ENCODE assay signal across 8 mouse cellular contexts in genomic region chr1:134704396-134705306, GRCm38 (mm10). TPM values are rescaled to one million over a fixed set of nuclear protein-coding genes. Genes with fewer than 3 reads are reported as not detected.
A peak's percentile ranks its signal among the peaks of the same experiment; 100 is the strongest.
DNase-seq lines count a peak whose midpoint lies in the region; ATAC-seq and TF ChIP-seq lines count a peak whose summit lies in the region.

No protein-coding gene starts in this region.

- H3K4me2 ChIP-seq in hindbrain, embryonic 11.5 days (replicated peaks; ENCODE audit: low read depth, low read length), result no peak overlapping the region
- no peak overlapping the region for H3K4me2 ChIP-seq in hindbrain, embryonic 12.5 days (replicated peaks)
- H3K4me2 ChIP-seq in embryonic facial prominence, embryonic 14.5 days (ENCODE audit: low read depth, low read length), result no peak overlapping the region; the same call in 1 of the 2 replicates

- H3K27ac ChIP-seq in hindbrain, embryonic 11.5 days (ENCODE audit: low read depth, low read length), result no peak overlapping the region
- no peak overlapping the region for H3K27ac ChIP-seq in hindbrain, embryonic 12.5 days
- no peak overlapping the region for H3K27ac ChIP-seq in bone marrow macrophage, adult 2 months (ENCODE audit: insufficient read depth, low read depth, low read length)
- H3K27ac ChIP-seq in embryonic facial prominence, embryonic 14.5 days (replicated peaks; ENCODE audit: low read depth, low read length), result no peak overlapping the region

- WGBS in hindbrain, embryonic 11.5 days, result 35% methylated on average over 22 of the region's 22 CpGs
- 33% methylated on average over 22 of the region's 22 CpGs for WGBS in hindbrain, embryonic 12.5 days
- WGBS in embryonic facial prominence, embryonic 14.5 days, result 37% methylated on average over 22 of the region's 22 CpGs
- 37% methylated on average over 22 of the region's 22 CpGs for WGBS in lung, adult 2 months

- no peaks in the 10 kb centered on the region for H3K36me3 ChIP-seq in hindbrain, embryonic 11.5 days (ENCODE audit: control insufficient read depth, insufficient read depth, low read length)
- no peaks in the 10 kb centered on the region for H3K36me3 ChIP-seq in hindbrain, embryonic 12.5 days
- H3K36me3 ChIP-seq in E14TG2a.4 (ENCODE audit: insufficient read depth, low read length), result no peaks in the 10 kb centered on the region
- H3K36me3 ChIP-seq in embryonic facial prominence, embryonic 14.5 days (ENCODE audit: control insufficient read depth, insufficient read depth, low read length), result no peaks in the 10 kb centered on the region
- no peaks in the 10 kb centered on the region for H3K36me3 ChIP-seq in splenic B cell, adult 2 months (ENCODE audit: control insufficient read depth, insufficient read depth, low read length, poor library complexity, severe bottlenecking)

- no peak for TF ChIP-seq POLR2A in bone marrow macrophage, adult 2 months (IDR thresholded peaks at IDR 0.05; ENCODE audit: borderline replicate concordance, low read depth, low read length)
- no peak for TF ChIP-seq POLR2A in lung, adult 2 months (IDR thresholded peaks at IDR 0.05; ENCODE audit: borderline replicate concordance, extremely low read depth, low read depth, low read length)

- DNase-seq in hindbrain, embryonic 11.5 days (ENCODE audit: low spot score), result peak; percentile 76
- DNase-seq in embryonic facial prominence, embryonic 14.5 days (ENCODE audit: low spot score), result peak; percentile 27
- peak; percentile 44 for DNase-seq in lung, adult 2 months
- peak; percentile 53 for DNase-seq in splenic B cell, adult 2 months (ENCODE audit: low read depth, low spot score)
- DNase-seq in T-cell, adult 2 months (ENCODE audit: low spot score), result no peak

- peaks cover 9% of the 10 kb centered on the region for H3K4me1 ChIP-seq in hindbrain, embryonic 11.5 days (replicated peaks; ENCODE audit: control insufficient read depth, insufficient read depth, low read length)
- H3K4me1 ChIP-seq in hindbrain, embryonic 12.5 days, result peaks cover 38% of the 10 kb centered on the region
- peaks cover 75% of the 10 kb centered on the region for H3K4me1 ChIP-seq in E14TG2a.4 (replicated peaks; ENCODE audit: low read depth, low read length)
- H3K4me1 ChIP-seq in bone marrow macrophage, adult 2 months (ENCODE audit: control insufficient read depth, insufficient read depth, low read length), result peaks cover 4% of the 10 kb centered on the region
- peaks cover 5% of the 10 kb centered on the region for H3K4me1 ChIP-seq in embryonic facial prominence, embryonic 14.5 days (ENCODE audit: control insufficient read depth, insufficient read depth, low read length)
- H3K4me1 ChIP-seq in lung, adult 2 months (ENCODE audit: control insufficient read depth, insufficient read depth, low read length), result peaks cover 5% of the 10 kb centered on the region; the same call in 1 of the 2 replicates

- H3K27me3 ChIP-seq in hindbrain, embryonic 11.5 days (ENCODE audit: control insufficient read depth, insufficient read depth, low read length), result peaks cover 18% of the 10 kb centered on the region; the same call in 1 of the 2 replicates
- H3K27me3 ChIP-seq in hindbrain, embryonic 12.5 days, result peaks cover 40% of the 10 kb centered on the region
- peaks cover 43% of the 10 kb centered on the region for H3K27me3 ChIP-seq in E14TG2a.4 (ENCODE audit: insufficient read depth, low read length)
- H3K27me3 ChIP-seq in embryonic facial prominence, embryonic 14.5 days (replicated peaks; ENCODE audit: control insufficient read depth, insufficient read depth, low read length), result peaks cover 39% of the 10 kb centered on the region
- no peaks in the 10 kb centered on the region for H3K27me3 ChIP-seq in splenic B cell, adult 2 months (ENCODE audit: control insufficient read depth, insufficient read depth, low read length, poor library complexity, severe bottlenecking)

- H3K9ac ChIP-seq in hindbrain, embryonic 11.5 days (ENCODE audit: low read depth, low read length), result no peak overlapping the region
- H3K9ac ChIP-seq in hindbrain, embryonic 12.5 days, result no peak overlapping the region
- no peak overlapping the region for H3K9ac ChIP-seq in embryonic facial prominence, embryonic 14.5 days (ENCODE audit: low read depth, low read length)

- TF ChIP-seq CTCF in E14TG2a.4 (conservative IDR thresholded peaks at IDR 0.05; ENCODE audit: low read length), result peak; percentile 70
- peak; percentile 68 for TF ChIP-seq CTCF in bone marrow macrophage, adult 2 months (IDR thresholded peaks at IDR 0.05; ENCODE audit: low read depth, low read length)
- TF ChIP-seq CTCF in lung, adult 2 months (IDR thresholded peaks at IDR 0.05; ENCODE audit: insufficient read depth, low read length), result peak; percentile 79

- no peak for ATAC-seq in hindbrain, embryonic 11.5 days (ENCODE audit: low FRiP score)
- ATAC-seq in hindbrain, embryonic 12.5 days (ENCODE audit: low FRiP score), result no peak
- ATAC-seq in embryonic facial prominence, embryonic 14.5 days (ENCODE audit: low read depth), result no peak

- H3K9me3 ChIP-seq in hindbrain, embryonic 11.5 days (ENCODE audit: control insufficient read depth, low read length), result no peaks in the 10 kb centered on the region
- no peaks in the 10 kb centered on the region for H3K9me3 ChIP-seq in hindbrain, embryonic 12.5 days (replicated peaks)
- H3K9me3 ChIP-seq in E14TG2a.4 (ENCODE audit: low read length), result no peaks in the 10 kb centered on the region
- no peaks in the 10 kb centered on the region for H3K9me3 ChIP-seq in embryonic facial prominence, embryonic 14.5 days (ENCODE audit: control insufficient read depth, low read length)

- H3K4me3 ChIP-seq in hindbrain, embryonic 11.5 days (ENCODE audit: low read depth, low read length), result no peak overlapping the region
- H3K4me3 ChIP-seq in hindbrain, embryonic 12.5 days, result no peak overlapping the region
- 0 out of 2 replicates have a peak overlapping the region, but pooled peaks have one; percentile 29 for H3K4me3 ChIP-seq in E14TG2a.4 (replicated peaks; ENCODE audit: low read length)
- no peak overlapping the region for H3K4me3 ChIP-seq in bone marrow macrophage, adult 2 months (ENCODE audit: insufficient read depth, low read length)
- no peak overlapping the region for H3K4me3 ChIP-seq in embryonic facial prominence, embryonic 14.5 days (ENCODE audit: low read depth, low read length)
- H3K4me3 ChIP-seq in lung, adult 2 months (replicated peaks; ENCODE audit: extremely low read depth, low read depth, low read length), result no peak overlapping the region

RNA-seq across cellular contexts. Expression of gene Syt2, which starts 58.2 kb away (rescaled TPM):
- 3.0 and 4.1 TPM in 2 replicates for polyA plus RNA-seq in hindbrain, embryonic 11.5 days (2014; fragmentation: Nextera tagmentation; extraction: Ambion mirVana)
- 4.1 and 4.5 TPM in 2 replicates for polyA plus RNA-seq in hindbrain, embryonic 12.5 days (2016; fragmentation: Nextera tagmentation; extraction: Ambion mirVana)
- polyA plus RNA-seq in bone marrow macrophage, adult 2 months (2012; ENCODE audit: insufficient read depth, insufficient read length, missing spikeins), result not detected in 2 replicates
- 1.2 and 1.6 TPM in 2 replicates for polyA plus RNA-seq in embryonic facial prominence, embryonic 14.5 days (2014; fragmentation: Nextera tagmentation; extraction: Ambion mirVana)
- polyA plus RNA-seq in lung, adult 2 months (2012; rRNA removed), result 0.05 and 0.14 TPM in 2 replicates
